Mouse (Mus musculus): ENCODE data around the gene Gpr26. TPM values are rescaled to one million over a fixed set of nuclear protein-coding genes. Genes with fewer than 3 reads are reported as not detected.

Gene Gpr26
- polyA plus RNA-seq (2017; shearing (Covaris generic)): not detected

GRCm38 (mm10) chr7:131966023-131966915, at the start of gene Gpr26:
Gene Gpr26 (plus strand): TSS chr7:131966460.

Other genes with a start within 250 kb of the Gpr26 start
- not detected for gene Cpxm2, start 188.3 kb downstream of the Gpr26 start, polyA plus RNA-seq (2017; shearing (Covaris generic))

All from CD4-positive, CD25-positive, alpha-beta regulatory T cell, adult 9 weeks (primary cell).